16 mouse cellular contexts compared by ENCODE assay signal in genomic region chr10:83785627-83786392, GRCm38 (mm10).
DNase-seq lines count a peak whose midpoint lies in the region; ATAC-seq and TF ChIP-seq lines count a peak whose summit lies in the region.
"Had no signal": no experiment of that assay in that cellular context is flagged by ENCODE, and none has a peak within 500 bp of the region (broad histone marks: within the 10 kb centered on the region; RNA-seq: fewer than 3 reads in every experiment).

No protein-coding gene starts in this region.

- peak; percentile 80 for DNase-seq in heart, adult 11 months
- no peak for DNase-seq in heart, postnatal 36 days
- no peak for DNase-seq in kidney, adult 2 months
- DNase-seq in limb, embryonic 14.5 days (ENCODE audit: low spot score): peak; percentile 28
- DNase-seq in adrenal gland, adult 2 months: no peak
- DNase-seq in right cerebral cortex, adult 2 months (ENCODE audit: low spot score in 2 of 2): no peak
- DNase-seq: cerebellum, adult 9-10 months; kidney, adult 11 months had no signal

- no peaks in the 10 kb centered on the region for H3K9me3 ChIP-seq in kidney, embryonic 15.5 days (replicated peaks)
- H3K9me3 ChIP-seq in embryonic facial prominence, embryonic 13.5 days: no peaks in the 10 kb centered on the region
- H3K9me3 ChIP-seq in limb, embryonic 14.5 days (ENCODE audit: control insufficient read depth, low read length): no peaks in the 10 kb centered on the region
- H3K9me3 ChIP-seq: forebrain, embryonic 15.5 days had no signal

- no peak overlapping the region for H3K4me3 ChIP-seq in kidney, embryonic 15.5 days (replicated peaks)
- no peak overlapping the region for H3K4me3 ChIP-seq in kidney, adult 2 months (ENCODE audit: insufficient read depth, low read depth, low read length)
- H3K4me3 ChIP-seq in embryonic facial prominence, embryonic 13.5 days: no peak overlapping the region
- H3K4me3 ChIP-seq in limb, embryonic 14.5 days (replicated peaks; ENCODE audit: low read length): no peak overlapping the region
- H3K4me3 ChIP-seq: forebrain, embryonic 15.5 days had no signal

- no peak for ATAC-seq in kidney, embryonic 15.5 days (replicated peaks; ENCODE audit: low FRiP score)
- ATAC-seq in embryonic facial prominence, embryonic 13.5 days (ENCODE audit: insufficient number of reproducible peaks, insufficient read depth, low FRiP score, low TSS enrichment, low read depth): peak; percentile 67
- ATAC-seq in limb, embryonic 14.5 days (ENCODE audit: low FRiP score, low read depth): peak; percentile 62
- ATAC-seq: forebrain, embryonic 15.5 days; lung, postnatal 0 days; midbrain, embryonic 16.5 days; Patski had no signal

- no peak overlapping the region for H3K9ac ChIP-seq in kidney, embryonic 15.5 days
- H3K9ac ChIP-seq in embryonic facial prominence, embryonic 13.5 days: no peak overlapping the region
- no peak overlapping the region for H3K9ac ChIP-seq in limb, embryonic 14.5 days (ENCODE audit: low read depth, low read length, severe bottlenecking)
- H3K9ac ChIP-seq: forebrain, embryonic 15.5 days; liver, embryonic 14.5 days had no signal

- no peak for TF ChIP-seq POLR2A in kidney, adult 2 months (IDR thresholded peaks at IDR 0.05; ENCODE audit: low read depth, low read length)
- no peak for TF ChIP-seq POLR2A in limb, embryonic 14.5 days (IDR thresholded peaks at IDR 0.05; ENCODE audit: borderline replicate concordance, extremely low read depth, insufficient read depth, insufficient read length)

- WGBS in kidney, embryonic 15.5 days: 34% methylated on average over 3 of the region's 3 CpGs
- WGBS in kidney, adult 2 months: 47% methylated on average over 3 of the region's 3 CpGs
- WGBS in embryonic facial prominence, embryonic 13.5 days: 28% methylated on average over 3 of the region's 3 CpGs
- 24% methylated on average over 3 of the region's 3 CpGs for WGBS in limb, embryonic 14.5 days

- peaks cover 11% of the 10 kb centered on the region; the same call in 1 of the 2 replicates for H3K4me1 ChIP-seq in kidney, embryonic 15.5 days
- H3K4me1 ChIP-seq in kidney, adult 2 months (ENCODE audit: control insufficient read depth, insufficient read depth, low read length): no peaks in the 10 kb centered on the region
- H3K4me1 ChIP-seq in embryonic facial prominence, embryonic 13.5 days: peaks cover 22% of the 10 kb centered on the region
- peaks cover 18% of the 10 kb centered on the region for H3K4me1 ChIP-seq in limb, embryonic 14.5 days (ENCODE audit: control insufficient read depth, insufficient read depth, low read length)

- TF ChIP-seq CTCF in kidney, adult 2 months (conservative IDR thresholded peaks at IDR 0.05; ENCODE audit: insufficient read depth, insufficient read length, low read depth, low read length): no peak

- H3K27me3 ChIP-seq in kidney, embryonic 15.5 days: no peaks in the 10 kb centered on the region
- no peaks in the 10 kb centered on the region for H3K27me3 ChIP-seq in kidney, adult 2 months (replicated peaks; ENCODE audit: control insufficient read depth, insufficient read depth, low read length)
- H3K27me3 ChIP-seq in embryonic facial prominence, embryonic 13.5 days: no peaks in the 10 kb centered on the region
- no peaks in the 10 kb centered on the region for H3K27me3 ChIP-seq in limb, embryonic 14.5 days (ENCODE audit: control insufficient read depth, insufficient read depth, low read length)
- H3K27me3 ChIP-seq: forebrain, embryonic 15.5 days; Patski had no signal

- no peaks in the 10 kb centered on the region for H3K36me3 ChIP-seq in kidney, embryonic 15.5 days
- H3K36me3 ChIP-seq in kidney, adult 2 months (ENCODE audit: control insufficient read depth, insufficient read depth, low read length): no peaks in the 10 kb centered on the region
- H3K36me3 ChIP-seq in embryonic facial prominence, embryonic 13.5 days: no peaks in the 10 kb centered on the region
- no peaks in the 10 kb centered on the region for H3K36me3 ChIP-seq in limb, embryonic 14.5 days (ENCODE audit: control insufficient read depth, insufficient read depth, low read length)
- H3K36me3 ChIP-seq: forebrain, embryonic 15.5 days had no signal

- H3K4me2 ChIP-seq in kidney, embryonic 15.5 days: no peak overlapping the region
- no peak overlapping the region for H3K4me2 ChIP-seq in embryonic facial prominence, embryonic 13.5 days
- 0 out of 2 replicates have a peak overlapping the region, but pooled peaks have one; percentile 1 for H3K4me2 ChIP-seq in limb, embryonic 14.5 days (replicated peaks; ENCODE audit: low read depth, low read length, severe bottlenecking)
- H3K4me2 ChIP-seq: forebrain, embryonic 15.5 days had no signal

- intact Hi-C loops in heart, postnatal 36 days (cut with DNase I): no loop called here

- 0 out of 2 replicates have a peak overlapping the region, but pooled peaks have one; percentile 18 for H3K27ac ChIP-seq in kidney, embryonic 15.5 days
- H3K27ac ChIP-seq in kidney, adult 2 months (ENCODE audit: insufficient read depth, low read depth, low read length): no peak overlapping the region
- peak overlapping the region; percentile 64 for H3K27ac ChIP-seq in embryonic facial prominence, embryonic 13.5 days
- H3K27ac ChIP-seq in limb, embryonic 14.5 days (replicated peaks; ENCODE audit: low read depth, low read length): peak overlapping the region; percentile 50; the same call in 1 of the 2 replicates
- H3K27ac ChIP-seq: forebrain, embryonic 15.5 days; hindbrain, postnatal 0 days; liver, embryonic 14.5 days had no signal

Comparison
In these comparisons a context has a peak if more than half of its experiments do, and no peak if none do; other contexts are left out.
1. DNase-seq: peak in heart, adult 11 months (single experiment) and limb, embryonic 14.5 days (single experiment); none in heart, postnatal 36 days (0 of 2), kidney, adult 2 months (single experiment), adrenal gland, adult 2 months (single experiment) and right cerebral cortex, adult 2 months (0 of 2).